Mouse (Mus musculus): ENCODE results near the gene Fgf11.
A peak's percentile ranks its signal among the peaks of the same experiment; 100 is the strongest.

The Fgf11 gene

GRCm38 (mm10) chr11:69801379-69801977, at the start of gene Fgf11:
Gene Fgf11 (minus strand): TSS chr11:69801857.
- DNase-seq (ENCODE audit: low read depth, low spot score): peak; percentile 28

DNA sequence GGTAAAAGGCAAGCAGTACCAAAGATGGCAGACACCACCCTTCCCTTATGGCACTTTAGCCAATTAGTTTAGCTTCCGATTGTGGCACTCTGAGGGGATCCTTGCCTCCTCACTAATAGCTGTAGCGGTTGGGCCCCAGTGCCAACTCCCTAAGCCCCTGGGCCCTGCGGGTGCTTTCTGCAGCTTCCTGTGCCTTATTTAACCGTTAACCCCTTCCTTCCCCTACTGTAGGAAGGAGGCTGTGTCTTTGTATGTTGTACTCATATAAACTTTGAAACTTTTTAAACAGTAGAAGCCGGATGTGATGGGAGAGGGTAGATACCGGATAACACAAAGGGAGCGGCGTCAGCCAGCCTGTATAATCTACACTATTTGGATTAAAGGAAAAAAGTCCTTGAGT, 49.1 kb upstream of the Fgf11 start:
- DNase-seq (ENCODE audit: low read depth, low spot score): no peak

DNA sequence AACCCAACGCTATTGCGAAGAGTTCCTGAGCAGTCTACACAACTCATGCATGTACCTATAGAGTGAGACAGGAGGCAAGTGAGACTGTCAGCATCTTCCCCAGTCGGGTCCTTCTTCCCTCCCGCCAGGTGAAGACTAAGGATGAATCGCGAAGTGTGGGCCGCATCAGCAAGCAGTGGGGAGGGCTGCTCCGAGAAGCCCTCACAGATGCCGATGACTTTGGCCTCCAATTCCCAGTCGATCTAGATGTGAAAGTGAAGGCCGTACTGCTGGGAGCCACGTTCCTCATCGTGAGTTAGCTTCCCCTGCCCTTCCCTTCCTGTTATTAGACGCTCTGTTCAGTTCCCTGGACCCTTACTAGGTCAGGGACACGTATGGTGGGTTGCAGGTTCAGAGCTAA, 48.2 kb upstream of the Fgf11 start:
- DNase-seq (ENCODE audit: low read depth, low spot score): no peak

DNA sequence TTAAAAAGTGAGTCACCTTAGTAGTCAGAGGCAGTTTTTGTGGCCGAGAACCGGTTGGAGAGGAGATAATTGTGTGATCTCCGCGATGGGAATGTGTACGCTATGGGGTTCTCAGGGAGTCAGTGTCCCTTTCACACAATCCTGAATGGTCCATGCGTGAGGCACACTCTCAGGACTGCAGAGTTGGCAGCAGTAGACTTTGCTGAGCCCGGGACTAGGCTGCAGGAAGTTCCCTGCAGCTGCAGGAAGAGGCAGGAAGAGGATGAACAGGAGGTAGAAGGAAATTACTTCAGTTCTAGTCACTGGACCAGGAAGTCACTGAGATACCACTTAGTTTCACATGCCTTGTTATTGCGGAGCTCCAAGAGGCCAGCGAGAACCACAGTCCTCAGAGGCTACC, 47.5 kb upstream of the Fgf11 start:
- DNase-seq (ENCODE audit: low read depth, low spot score): no peak

DNA sequence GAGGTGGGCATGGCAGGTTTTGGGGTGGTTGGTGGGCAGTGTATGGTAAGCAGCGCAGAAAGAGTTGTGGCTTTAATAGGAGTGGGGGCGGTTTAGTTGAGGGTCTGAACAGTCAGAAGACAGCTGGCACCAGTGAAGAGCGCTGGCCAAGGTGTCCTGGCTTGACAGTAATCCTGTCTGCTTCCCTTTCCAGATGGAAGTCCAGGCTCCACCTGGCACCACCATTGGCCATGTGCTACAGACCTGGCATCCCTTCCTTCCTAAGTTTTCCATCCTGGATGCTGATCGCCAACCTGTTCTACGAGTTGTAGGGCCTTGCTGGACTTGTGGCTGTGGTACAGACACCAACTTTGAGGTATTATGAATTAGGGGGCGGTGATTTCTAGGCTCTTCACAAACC, 46.4 kb upstream of the Fgf11 start:
- DNase-seq (ENCODE audit: low read depth, low spot score): no peak

DNA sequence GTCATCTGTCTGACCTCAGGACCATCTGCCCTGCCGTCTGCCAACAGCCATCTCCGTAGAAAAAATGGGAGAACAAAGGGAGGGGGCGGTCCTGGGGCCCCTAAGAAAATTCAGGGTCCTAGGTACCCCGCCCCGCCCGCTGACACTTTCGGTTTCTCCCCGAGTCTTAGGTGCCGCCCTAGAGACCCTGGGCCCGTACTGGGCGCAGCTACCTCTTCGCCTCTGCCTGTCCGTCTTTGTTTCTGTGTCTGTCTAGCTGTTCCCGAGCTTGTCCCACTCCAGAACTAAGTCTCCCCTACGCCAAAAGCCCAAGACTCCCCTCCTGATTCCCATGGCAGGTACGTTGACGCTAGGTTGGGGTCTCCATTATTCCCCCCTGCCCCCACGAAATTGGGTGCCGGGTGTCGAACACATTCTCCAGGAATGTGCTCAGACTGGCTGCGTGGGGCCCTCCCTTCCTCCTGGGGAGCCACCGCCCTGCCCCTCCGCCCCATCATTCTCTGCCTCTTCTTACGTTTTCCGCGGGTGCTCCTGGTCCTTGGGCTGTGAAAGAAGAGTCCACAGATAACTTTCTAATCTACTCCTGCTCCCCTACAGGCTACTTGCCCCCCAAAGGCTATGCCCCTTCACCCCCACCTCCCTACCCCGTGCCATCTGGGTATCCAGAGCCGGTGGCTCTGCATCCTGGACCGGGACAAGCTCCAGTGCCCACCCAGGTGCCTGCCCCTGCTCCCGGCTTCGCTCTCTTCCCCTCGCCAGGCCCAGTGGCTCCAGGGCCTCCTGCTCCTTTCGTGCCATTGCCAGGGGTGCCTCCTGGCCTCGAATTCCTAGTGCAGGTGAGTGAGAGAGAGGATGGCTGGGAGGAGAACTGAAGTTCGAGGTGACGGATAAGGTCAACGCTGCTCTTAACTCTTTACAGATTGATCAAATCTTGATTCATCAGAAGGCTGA, 45.4 kb upstream of the Fgf11 start:
- DNase-seq (ENCODE audit: low read depth, low spot score): peak; percentile 75

DNA sequence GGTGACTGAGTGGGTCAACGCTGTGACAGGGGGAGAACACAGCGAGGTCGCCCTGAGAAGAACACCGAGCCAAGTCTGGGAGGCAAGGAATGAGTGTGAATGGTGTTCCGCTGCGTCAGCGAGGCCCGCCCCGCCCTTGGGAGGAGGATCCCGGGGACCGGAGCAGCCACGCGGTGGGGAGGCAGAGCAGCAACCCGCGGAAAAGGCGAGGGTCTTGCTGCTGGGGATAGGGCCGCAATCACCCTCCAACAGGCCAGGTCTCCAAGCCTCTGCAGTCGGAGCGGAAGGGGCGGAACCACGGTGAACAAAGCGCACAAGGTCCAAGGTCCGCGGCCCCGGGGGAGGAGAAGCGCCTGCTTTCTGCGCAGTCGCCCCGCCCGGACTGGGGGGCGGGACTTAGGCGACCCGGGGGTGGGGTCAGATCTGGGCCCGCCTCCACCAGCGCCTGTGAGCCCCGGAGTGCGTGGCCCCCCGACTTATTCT, 44.6 kb upstream of the Fgf11 start, which contains the start of gene Plscr3:
TSS of gene Plscr3 (plus strand) at position 179 of the 483 bp plus-strand sequence.
- DNase-seq (ENCODE audit: low read depth, low spot score): peak; percentile 89

DNA sequence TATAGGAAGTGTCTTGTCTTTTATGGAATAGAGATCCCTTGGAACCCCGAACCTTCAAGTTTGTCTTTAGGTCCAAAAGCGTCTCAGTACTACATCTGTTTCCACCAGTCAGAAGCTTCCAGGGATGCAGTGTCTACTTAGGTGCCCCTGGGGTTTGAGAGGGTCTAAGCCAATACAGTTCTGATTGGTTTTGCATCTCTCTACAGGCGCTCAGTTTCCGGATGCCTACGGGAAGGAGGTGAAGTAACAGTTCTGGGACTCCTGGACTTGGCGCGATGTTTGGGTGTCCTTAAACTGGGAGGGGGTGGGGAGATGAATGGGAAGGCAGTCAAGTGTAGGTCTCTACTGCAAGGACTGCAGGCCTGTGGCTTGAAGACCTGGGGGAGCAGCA, 37.1 kb upstream of the Fgf11 start:
- no peak for DNase-seq (ENCODE audit: low read depth, low spot score)

DNA sequence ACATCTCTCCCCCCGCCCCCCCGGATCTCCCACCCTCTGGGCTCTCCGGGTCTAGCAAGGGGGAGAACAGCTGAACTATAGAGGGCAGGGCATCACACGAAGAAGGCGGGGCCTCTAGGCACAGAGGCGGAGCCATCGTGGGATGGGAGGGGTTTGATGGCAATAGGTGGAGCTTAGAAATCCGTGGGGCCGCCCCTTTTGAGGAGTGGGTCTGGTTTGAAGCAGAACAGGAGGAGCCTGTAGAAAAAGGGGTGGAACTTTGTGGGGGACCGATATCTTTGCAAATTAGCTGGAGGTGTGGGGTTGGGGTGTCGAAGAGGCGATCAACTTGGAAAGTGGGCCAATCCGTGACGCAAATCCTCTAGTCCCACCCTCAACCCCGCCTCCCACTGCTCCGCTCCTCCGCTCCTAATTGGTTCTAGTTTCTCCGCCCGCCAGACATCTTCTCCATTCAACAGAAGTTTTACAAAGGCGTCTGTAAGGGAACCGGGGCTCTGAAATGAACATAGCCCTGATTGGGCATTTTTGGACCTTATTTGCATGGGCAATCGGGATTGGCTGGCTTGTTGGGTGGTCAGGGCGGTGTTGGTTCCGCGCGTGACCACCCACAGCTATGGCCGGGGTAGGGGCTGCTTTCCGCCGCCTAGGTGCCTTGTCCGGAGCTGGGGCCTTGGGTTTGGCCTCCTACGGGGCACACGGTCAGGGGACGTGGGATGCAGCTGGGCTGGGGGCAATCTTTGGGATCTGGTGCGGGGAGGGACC, 36.5 kb upstream of the Fgf11 start, which contains the start of gene Tmem256:
TSS of gene Tmem256 (plus strand) at position 563 of the 762 bp plus-strand sequence.
- DNase-seq (ENCODE audit: low read depth, low spot score): peak; percentile 96

DNA sequence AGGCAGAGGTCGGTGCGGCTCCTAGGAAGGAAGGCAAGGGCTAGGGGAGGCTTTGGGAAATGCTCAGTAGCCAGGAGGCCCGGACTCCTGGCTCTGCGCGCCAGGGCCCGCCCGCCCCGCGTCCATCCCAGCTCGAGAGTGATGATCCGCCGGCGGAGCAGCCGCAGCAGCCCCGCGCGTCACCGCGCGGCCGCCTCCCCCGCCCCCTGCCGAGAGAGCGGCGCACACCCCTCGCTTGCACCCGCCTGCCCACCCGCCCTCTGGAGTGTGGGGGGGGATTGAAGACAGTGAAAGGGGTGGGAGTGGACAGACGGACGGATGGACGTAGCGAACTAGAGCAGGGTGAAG, 35.9 kb upstream of the Fgf11 start, which contains the start of gene Nlgn2:
TSS of gene Nlgn2 (minus strand) at position 181 of the 348 bp plus-strand sequence.
- peak; percentile 82 for DNase-seq (ENCODE audit: low read depth, low spot score)

DNA sequence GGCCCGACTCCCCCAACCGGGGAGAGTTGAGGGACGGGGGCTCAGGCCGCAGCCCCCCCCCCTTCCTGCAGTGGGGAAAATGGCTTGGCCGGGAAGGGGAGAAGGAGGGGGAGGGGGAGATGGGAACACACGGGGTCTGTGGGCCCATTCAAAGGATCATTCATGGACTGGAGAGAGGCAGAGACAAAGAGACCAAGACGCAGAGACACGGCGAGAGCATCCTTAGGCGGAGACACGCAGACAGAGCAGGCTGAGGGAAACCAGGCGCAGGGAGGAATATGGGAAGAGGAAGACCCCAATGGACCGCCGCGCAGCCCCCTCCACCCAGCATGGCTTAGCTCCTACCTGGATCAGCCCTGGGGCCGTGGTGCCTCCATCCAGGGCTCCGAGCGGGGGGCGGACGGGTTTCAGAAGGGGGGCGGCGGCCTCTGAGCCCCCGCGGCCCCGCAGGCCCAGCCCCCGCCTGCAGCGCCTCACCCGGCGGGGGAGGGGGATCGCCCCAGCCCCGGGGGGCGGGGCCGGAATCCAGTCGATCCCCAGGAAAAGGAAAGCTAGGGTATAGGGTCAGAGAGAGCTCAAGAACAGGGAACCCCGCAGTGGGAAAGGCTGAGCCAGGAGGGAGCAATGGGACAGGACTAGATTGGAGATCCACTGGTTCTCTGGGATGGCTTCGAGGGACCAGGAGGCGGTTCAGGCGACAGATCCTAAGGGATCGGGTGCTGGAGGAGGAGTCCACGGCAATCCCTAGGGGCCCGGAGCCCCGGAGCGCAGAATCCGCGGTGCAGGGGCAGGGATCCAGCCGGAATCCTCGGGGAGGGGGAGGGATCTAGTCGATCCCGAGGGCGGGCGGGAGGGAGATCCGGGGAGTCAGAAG, 35.3 kb upstream of the Fgf11 start:
- peak; percentile 37 for DNase-seq (ENCODE audit: low read depth, low spot score)

DNA sequence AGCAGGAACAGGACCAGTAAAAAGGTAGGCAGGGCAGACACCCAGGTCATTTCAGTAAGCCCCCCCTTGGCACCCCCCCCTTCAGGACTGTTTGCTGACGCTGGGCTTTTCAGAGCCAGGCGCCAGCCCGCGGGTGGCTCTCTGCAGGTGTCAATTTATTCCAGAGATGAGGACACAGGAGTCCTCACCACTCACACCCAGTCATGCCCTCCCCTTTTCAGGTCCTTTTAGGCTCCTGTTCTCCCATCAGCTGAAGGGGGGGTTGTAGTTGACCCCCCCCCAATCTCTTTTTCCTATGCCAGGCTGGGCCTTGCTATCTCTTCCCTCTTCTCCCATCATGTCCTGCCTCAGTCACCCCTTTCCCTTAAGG, 34.3 kb upstream of the Fgf11 start:
- DNase-seq (ENCODE audit: low read depth, low spot score): peak; percentile 25

- DNase-seq (ENCODE audit: low read depth, low spot score): peak; percentile 26
Observed at GRCm38 (mm10) chr11:69835326-69835965, 33.8 kb upstream of the Fgf11 start.

GRCm38 (mm10) chr11:69834001-69834549, 32.4 kb upstream of the Fgf11 start:
- peak; percentile 78 for DNase-seq (ENCODE audit: low read depth, low spot score)

DNA sequence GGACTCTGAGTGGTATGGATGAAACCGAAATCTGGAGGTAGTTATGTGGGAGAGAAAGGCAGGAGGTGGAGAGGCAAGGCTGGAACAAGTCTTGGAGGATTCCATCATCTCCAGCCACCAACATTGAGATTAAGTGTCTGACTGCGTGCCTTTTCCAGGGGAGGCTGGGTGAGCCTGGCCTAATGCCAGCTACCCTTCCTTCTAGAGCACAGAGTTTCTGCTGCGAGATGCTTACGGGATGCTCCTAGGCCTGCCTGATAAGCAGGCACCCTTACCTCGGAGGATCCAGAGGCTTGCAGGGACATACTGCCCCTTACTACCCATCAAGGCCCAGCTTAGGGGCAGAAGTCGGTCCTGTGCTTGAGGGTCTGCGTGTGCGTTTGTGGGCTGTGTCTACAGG, 31.9 kb upstream of the Fgf11 start:
- DNase-seq (ENCODE audit: low read depth, low spot score): no peak

GRCm38 (mm10) chr11:69828832-69829231, 27.2 kb upstream of the Fgf11 start:
- DNase-seq (ENCODE audit: low read depth, low spot score): no peak

DNA sequence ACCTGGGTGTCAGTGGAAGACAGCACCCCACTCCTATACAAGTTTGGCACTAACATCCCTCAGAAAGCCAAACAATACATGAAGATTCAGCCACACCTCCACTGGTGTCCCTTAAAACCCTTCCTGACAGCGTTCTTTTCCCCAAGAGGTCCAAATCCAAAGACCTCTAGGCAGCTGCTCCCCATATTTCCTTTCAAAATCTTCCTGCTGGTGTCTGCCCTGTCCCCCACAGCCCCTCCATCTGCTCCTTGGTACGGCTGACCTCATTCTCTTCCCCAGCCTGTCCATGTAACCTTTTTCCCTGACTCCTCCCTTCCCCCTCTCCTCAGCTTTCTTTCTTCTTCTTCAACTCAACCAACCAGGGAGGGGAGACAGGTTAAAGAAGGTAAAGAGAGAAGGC, 21.8 kb upstream of the Fgf11 start:
- DNase-seq (ENCODE audit: low read depth, low spot score): no peak

- DNase-seq (ENCODE audit: low read depth, low spot score): no peak
Observed at GRCm38 (mm10) chr11:69822080-69822479, 20.4 kb upstream of the Fgf11 start, which contains the start of gene Spem1. Gene Spem1 (minus strand): TSS chr11:69822180.

- DNase-seq (ENCODE audit: low read depth, low spot score): no peak
Observed at GRCm38 (mm10) chr11:69818871-69819270, 17.2 kb upstream of the Fgf11 start.

GRCm38 (mm10) chr11:69818365-69818764, 16.7 kb upstream of the Fgf11 start, which contains the start of gene Spem2:
Gene Spem2 (minus strand): TSS chr11:69818465.
- no peak for DNase-seq (ENCODE audit: low read depth, low spot score)

Data from CD4-positive, CD25-positive, alpha-beta regulatory T cell, adult 2 months (primary cell).